Mouse (Mus musculus): ENCODE measurements at regions not wholly inside any gene's neighbourhood (a gene's known extent, or its start where the extent isn't known, plus 50 kb on each side); places are given as distances from the start of the nearest gene placed in this dataset.

DNA sequence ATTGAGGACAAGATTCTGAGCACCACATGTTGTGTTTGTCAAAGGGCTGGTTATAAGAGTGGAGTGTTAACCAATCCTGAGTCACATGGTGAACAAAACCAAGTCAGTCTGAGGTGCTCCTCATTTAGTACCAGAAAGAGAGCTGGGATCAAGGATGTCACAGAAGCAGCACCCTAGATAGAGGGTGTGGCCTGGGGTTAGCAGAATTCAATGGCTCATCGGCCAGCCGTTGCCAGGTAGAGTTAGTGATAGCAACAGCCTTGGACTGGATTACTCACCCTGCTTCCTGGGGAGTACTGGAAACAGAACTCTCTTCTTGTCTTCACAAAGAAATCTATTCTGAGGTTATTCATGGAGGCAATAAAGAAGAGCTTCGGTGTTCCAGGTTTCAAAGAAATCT, 318.9 kb downstream of the Isl1 start:
- H3K4me1 ChIP-seq (replicated peaks): no peaks in the 10 kb centered on the region
- no peaks in the 10 kb centered on the region for H3K27me3 ChIP-seq
- H3K9ac ChIP-seq: no peak overlapping the region
- WGBS: 73% methylated on average over 3 of the region's 3 CpGs
- ATAC-seq (ENCODE audit: low FRiP score, low read depth): no peak
- H3K4me2 ChIP-seq: no peak overlapping the region
- no peak overlapping the region for H3K4me3 ChIP-seq
- no peaks in the 10 kb centered on the region for H3K9me3 ChIP-seq
- no peak overlapping the region for H3K27ac ChIP-seq (replicated peaks)
- no peaks in the 10 kb centered on the region for H3K36me3 ChIP-seq

DNA sequence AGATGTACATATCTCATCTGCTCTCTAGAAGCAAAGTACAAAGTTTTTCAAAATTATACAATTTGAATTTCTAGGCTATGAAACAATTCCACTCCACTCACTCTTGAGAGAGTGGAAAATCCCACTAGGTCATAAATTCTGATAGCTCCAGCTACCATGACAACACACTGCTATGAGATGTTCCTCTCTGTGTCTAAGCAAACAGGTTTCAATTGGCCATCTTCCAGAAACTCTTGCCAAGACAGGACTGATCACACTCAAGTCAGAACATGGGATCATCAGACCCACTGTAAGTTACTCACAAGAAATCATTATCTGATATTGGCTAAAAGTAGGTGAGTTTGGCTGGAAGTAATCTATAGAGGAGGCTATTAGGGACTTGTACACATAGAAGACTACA, 320.4 kb downstream of the Isl1 start:
- H3K36me3 ChIP-seq: no peaks in the 10 kb centered on the region
- H3K9ac ChIP-seq: no peak overlapping the region
- no peak overlapping the region for H3K27ac ChIP-seq (replicated peaks)
- H3K27me3 ChIP-seq: no peaks in the 10 kb centered on the region
- no peak overlapping the region for H3K4me2 ChIP-seq
- no peak for ATAC-seq (ENCODE audit: low FRiP score, low read depth)
- no peaks in the 10 kb centered on the region for H3K9me3 ChIP-seq
- H3K4me3 ChIP-seq: no peak overlapping the region
- no peaks in the 10 kb centered on the region for H3K4me1 ChIP-seq (replicated peaks)

DNA sequence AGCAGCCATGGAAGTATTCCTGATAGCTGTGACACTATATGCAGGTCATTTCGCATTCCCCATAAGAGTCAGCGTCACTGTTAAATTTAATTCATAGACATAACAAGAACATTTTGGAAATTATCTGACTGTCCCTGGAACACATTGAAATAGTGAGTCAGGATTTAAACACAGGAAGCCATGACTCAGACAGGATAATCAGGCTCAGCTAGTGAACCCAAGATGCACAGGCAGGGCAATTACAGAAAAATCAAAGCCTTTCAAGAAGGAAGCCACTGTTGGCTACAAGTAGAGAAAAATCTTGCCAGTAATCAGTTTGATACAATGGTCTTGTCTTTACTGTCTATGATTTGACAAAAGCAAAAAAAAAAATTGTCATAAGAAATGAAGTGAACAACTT, 323.2 kb downstream of the Isl1 start:
- Histone ChIP-seq H3K9me3 (no peaks in the 10 kb centered on the region), H3K4me3 (no peak overlapping the region), H3K9ac (no peak overlapping the region), H3K4me2 (no peak overlapping the region), H3K27ac (replicated peaks) (no peak overlapping the region), H3K36me3 (no peaks in the 10 kb centered on the region), H3K4me1 (replicated peaks) (no peaks in the 10 kb centered on the region), H3K27me3 (no peaks in the 10 kb centered on the region)
- ATAC-seq (ENCODE audit: low FRiP score, low read depth): no peak
- 99% methylated on average over 2 of the region's 2 CpGs for WGBS

DNA sequence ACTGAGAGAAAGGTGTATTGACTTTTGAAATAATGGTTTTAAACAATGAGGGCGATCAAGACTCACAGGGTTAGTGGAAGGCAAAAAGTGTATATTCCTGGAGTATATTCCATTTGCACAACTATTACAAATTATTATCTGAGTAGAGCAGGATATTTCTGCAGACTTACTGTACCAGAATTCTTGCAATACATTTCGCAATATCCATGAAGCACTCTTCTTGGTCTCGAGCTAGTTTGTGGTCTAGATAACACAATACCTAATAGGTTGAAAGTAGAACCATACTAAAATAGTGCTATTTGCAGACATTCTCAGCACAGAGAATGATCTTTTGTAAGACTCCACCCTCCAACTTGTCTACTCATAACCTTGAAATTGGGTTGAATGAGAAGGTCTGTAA, 323.8 kb downstream of the Isl1 start:
- Histone ChIP-seq H3K4me2 (no peak overlapping the region), H3K4me3 (no peak overlapping the region), H3K9ac (no peak overlapping the region), H3K4me1 (replicated peaks) (no peaks in the 10 kb centered on the region), H3K27ac (replicated peaks) (no peak overlapping the region), H3K36me3 (no peaks in the 10 kb centered on the region), H3K9me3 (no peaks in the 10 kb centered on the region), H3K27me3 (no peaks in the 10 kb centered on the region)
- no peak for ATAC-seq (ENCODE audit: low FRiP score, low read depth)
- WGBS: 93% methylated on average over 3 of the region's 3 CpGs

DNA sequence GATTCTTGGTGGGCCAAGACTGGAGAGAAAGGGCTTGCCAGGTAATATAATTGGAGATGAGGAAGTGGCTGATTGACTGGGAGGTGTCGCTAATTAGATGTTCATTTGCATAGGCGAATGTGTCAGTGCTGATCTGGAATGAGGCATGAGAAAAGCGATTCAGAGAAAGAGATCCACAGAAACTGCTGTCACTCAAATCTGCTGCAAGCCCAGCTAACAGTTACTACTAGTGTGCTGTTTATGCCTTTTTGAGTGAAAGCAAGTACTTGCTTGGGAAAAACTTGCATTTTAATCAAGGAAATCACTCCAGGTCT, 331.6 kb downstream of the Isl1 start:
- ATAC-seq (ENCODE audit: low FRiP score, low read depth): no peak
- no peaks in the 10 kb centered on the region for H3K36me3 ChIP-seq
- WGBS: 43% methylated on average over 3 of the region's 3 CpGs
- H3K4me2 ChIP-seq: no peak overlapping the region; the same call in 1 of the 2 replicates
- H3K9ac ChIP-seq: no peak overlapping the region
- no peak overlapping the region for H3K4me3 ChIP-seq
- H3K4me1 ChIP-seq (replicated peaks): no peaks in the 10 kb centered on the region
- H3K27ac ChIP-seq (replicated peaks): no peak overlapping the region
- H3K9me3 ChIP-seq: no peaks in the 10 kb centered on the region
- no peaks in the 10 kb centered on the region for H3K27me3 ChIP-seq

DNA sequence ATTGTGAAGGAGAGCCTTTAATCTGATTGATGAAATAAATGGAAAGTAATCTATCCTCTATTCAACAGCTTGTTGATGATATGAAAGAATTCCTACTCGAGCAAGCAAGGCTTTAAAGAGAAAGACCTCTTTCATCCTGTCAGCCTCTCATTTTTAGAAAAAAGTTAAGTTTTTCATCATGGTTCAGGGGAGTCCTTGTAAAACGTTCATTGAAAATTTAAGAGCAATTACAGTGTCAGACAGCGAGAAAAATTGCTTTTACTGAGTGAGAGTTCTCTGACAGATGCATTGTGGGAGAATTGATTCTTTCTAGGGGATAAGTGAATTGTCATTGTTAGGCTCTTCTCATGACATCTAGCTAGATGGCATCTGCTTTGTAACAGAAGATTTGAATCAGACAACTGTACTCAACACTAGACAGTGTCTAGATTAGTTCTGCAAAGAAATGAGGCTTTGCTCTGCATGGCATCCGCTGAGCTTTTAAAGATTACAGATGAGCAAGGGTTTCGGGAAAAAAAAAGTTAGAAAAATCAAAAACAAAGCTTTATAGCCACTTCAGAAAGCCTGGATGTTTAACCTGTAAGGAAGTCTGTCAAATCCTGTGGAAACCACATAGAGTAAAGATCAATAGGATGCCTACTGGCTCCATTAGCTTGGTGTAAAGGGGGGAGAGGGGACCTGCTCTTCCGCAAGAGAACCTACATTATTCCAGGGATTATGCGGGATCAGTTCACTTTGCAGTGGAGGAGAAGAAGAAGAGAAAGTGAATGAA, 332.2 kb downstream of the Isl1 start:
- Histone ChIP-seq H3K36me3 (no peaks in the 10 kb centered on the region), H3K9ac (no peak overlapping the region), H3K9me3 (no peaks in the 10 kb centered on the region), H3K4me1 (replicated peaks) (no peaks in the 10 kb centered on the region), H3K27me3 (no peaks in the 10 kb centered on the region), H3K27ac (replicated peaks) (no peak overlapping the region), H3K4me2 (no peak overlapping the region; the same call in 1 of the 2 replicates), H3K4me3 (no peak overlapping the region)
- no peak for ATAC-seq (ENCODE audit: low FRiP score, low read depth)
- 44% methylated on average over 7 of the region's 7 CpGs for WGBS

Data from hindbrain, embryonic 15.5 days (tissue).